In the genomic region with DNA sequence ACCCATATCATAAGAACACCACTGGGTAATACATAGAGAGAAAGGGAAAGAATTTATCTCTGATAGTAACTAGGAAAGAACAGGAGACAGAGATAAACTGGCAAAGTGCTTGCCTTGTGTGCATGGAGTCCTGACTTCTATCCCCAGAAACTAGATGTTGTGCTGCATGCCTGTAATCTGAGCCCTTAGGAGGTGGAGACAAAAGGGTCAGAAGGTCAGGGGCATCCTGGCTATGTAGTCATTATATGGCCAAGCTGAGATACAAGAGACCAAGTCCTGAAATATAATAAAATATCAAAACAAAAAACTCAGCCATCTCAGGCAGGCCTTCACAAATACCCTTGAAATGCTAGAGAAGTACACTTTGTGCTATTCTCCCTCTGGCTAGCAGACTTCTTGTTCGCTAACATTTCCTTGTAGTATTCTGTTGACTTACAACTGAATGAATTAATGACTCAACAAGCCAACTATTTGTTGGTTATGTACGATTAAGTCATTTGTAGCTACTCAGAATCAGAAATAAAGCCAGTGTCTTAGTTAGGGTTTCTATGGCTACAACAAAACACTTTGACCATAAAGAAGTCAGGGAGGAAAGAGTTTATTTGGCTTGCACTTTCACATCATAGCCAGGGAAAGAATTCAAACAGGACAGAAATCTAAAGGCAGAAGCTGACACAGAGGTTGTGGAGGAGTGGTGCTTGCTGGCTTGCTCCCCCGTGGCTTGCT, we compare ENCODE assay signal across 28 mouse cellular contexts.
DNase-seq lines count a peak whose midpoint lies in the region; ATAC-seq and TF ChIP-seq lines count a peak whose summit lies in the region.
"Had no signal": no experiment of that assay in that cellular context is flagged by ENCODE, and none has a peak within 500 bp of the region (broad histone marks: within the 10 kb centered on the region; RNA-seq: fewer than 3 reads in every experiment).

No protein-coding gene starts in this region.

- ATAC-seq in Patski: peak; percentile 47
- no peak for ATAC-seq in monocyte, adult 5-6 weeks (replicated peaks; ENCODE audit: insufficient number of reproducible peaks, low FRiP score, low TSS enrichment, poor library complexity, severe bottlenecking)
- ATAC-seq: forebrain, embryonic 16.5 days; inflammation-experienced regulatory T-cells, adult 6 months; midbrain, embryonic 16.5 days had no signal

- no peaks in the 10 kb centered on the region for H3K27me3 ChIP-seq in Patski
- H3K27me3 ChIP-seq: embryonic facial prominence, embryonic 13.5 days; hindbrain, embryonic 15.5 days; neural tube, embryonic 13.5 days; stomach, embryonic 15.5 days had no signal

- CTCF ChIA-PET in Patski (lab: Charles Lee): no interaction called here

- DNase-seq in adrenal gland, postnatal 14 days: peak; percentile 27
- DNase-seq in adrenal gland, postnatal 4 days (ENCODE audit: low spot score in 2 of 2): no peak
- DNase-seq in layer of hippocampus, adult 2 months (ENCODE audit: low spot score in 2 of 2): no peak
- DNase-seq in layer of hippocampus, postnatal 36 days: no peak
- DNase-seq in Patski (ENCODE audit: low read depth, low spot score): no peak
- peak; percentile 16 for DNase-seq in skeletal muscle tissue, adult 2 months (ENCODE audit: low read depth, low spot score)
- DNase-seq in frontal cortex, postnatal 25 days (ENCODE audit: low spot score in 2 of 2): no peak
- DNase-seq: cerebellum, adult 2 months; cerebellum, postnatal 14 days; gastrocnemius, postnatal 36 days; heart, adult 18-20 months; heart, postnatal 4 days; kidney, adult 11 months; kidney, postnatal 36 days; liver; lung, embryonic 14.5 days; thymus, adult 2 months; thymus, postnatal 36 days had no signal

- in situ Hi-C loops in Patski (cut with MboI; ENCODE audit: low pct_unique_long_range_greater_than_20kb): no loop called here

- POLR2A ChIA-PET in Patski (lab: Charles Lee): no interaction called here

- no peak overlapping the region for H3K4me3 ChIP-seq in layer of hippocampus, adult 2 months
- H3K4me3 ChIP-seq: embryonic facial prominence, embryonic 13.5 days; forebrain, embryonic 10.5 days; hindbrain, embryonic 15.5 days; neural tube, embryonic 13.5 days; stomach, embryonic 15.5 days had no signal

- TF ChIP-seq CTCF in layer of hippocampus, adult 2 months (conservative IDR thresholded peaks at IDR 0.05): no peak
- no peak for TF ChIP-seq CTCF in Patski (IDR thresholded peaks at IDR 0.05)

- peak overlapping the region; percentile 77 for H3K27ac ChIP-seq in layer of hippocampus, adult 2 months
- H3K27ac ChIP-seq: embryonic facial prominence, embryonic 13.5 days; forebrain, embryonic 10.5 days; hindbrain, embryonic 15.5 days; liver, embryonic 14.5 days; neural tube, embryonic 13.5 days; stomach, embryonic 15.5 days had no signal

Comparison
In these comparisons a context has a peak if more than half of its experiments do, and no peak if none do; other contexts are left out.
1. DNase-seq: peak in adrenal gland, postnatal 14 days (single experiment) and skeletal muscle tissue, adult 2 months (single experiment); none in adrenal gland, postnatal 4 days (0 of 2), layer of hippocampus, adult 2 months (0 of 2), layer of hippocampus, postnatal 36 days (0 of 2), Patski (single experiment) and frontal cortex, postnatal 25 days (0 of 2).